Mouse (Mus musculus) MEL (cell line): ENCODE measurements at regions not wholly inside any gene's neighbourhood (a gene's known extent, or its start where the extent isn't known, plus 50 kb on each side); places are given as distances from the start of the nearest gene placed in this dataset.

ENCODE experiments used
- DNase-seq: peaks from one replicate; pipeline ENCODE4 v3.0.0; 2011; ENCODE audit warnings: low read depth, low spot score
- H3K27ac ChIP-seq: 2 replicates; pipeline ENCODE4 v1.5.1; 2012; ENCODE audit warnings: low read depth, mild to moderate bottlenecking, control low read depth, low read length, moderate library complexity; ENCODE audit not compliant: control insufficient read depth
- H3K27me3 ChIP-seq, 2 experiments: fragments of 150-350 bp in 1 of 2; sonication (generic) in 1 of 2; 2 replicates each; pipeline ENCODE4 v1.6.1; 2012; ENCODE audit warnings: low read length in 2 of 2, mild to moderate bottlenecking in 2 of 2, improper control_type of control experiment in 1 of 2, moderate library complexity in 1 of 2; ENCODE audit not compliant: insufficient read depth in 2 of 2, control insufficient read depth in 1 of 2
- H3K36me3 ChIP-seq, 2 experiments: 2 replicates each; pipeline ENCODE4 v1.6.1; 2012 to 2014; ENCODE audit warnings: low read length in 2 of 2, improper control_type of control experiment in 1 of 2, inconsistent platforms in 1 of 2, mild to moderate bottlenecking in 1 of 2; ENCODE audit not compliant: insufficient read depth in 2 of 2, control insufficient read depth in 1 of 2
- H3K4me1 ChIP-seq, 2 experiments: fragments of 150-350 bp in 1 of 2; sonication (generic) in 1 of 2; 2 replicates each; pipeline ENCODE4 v1.6.1; 2012; ENCODE audit warnings: low read length in 2 of 2, improper control_type of control experiment in 1 of 2, mild to moderate bottlenecking in 1 of 2; ENCODE audit not compliant: insufficient read depth in 2 of 2, control insufficient read depth in 1 of 2
- H3K4me3 ChIP-seq, 2 experiments: fragments of 150-350 bp in 1 of 2; sonication (generic) in 1 of 2; 2 replicates each; pipeline ENCODE4 v1.5.1; 2012; ENCODE audit warnings: low read depth in 2 of 2, low read length in 2 of 2, mild to moderate bottlenecking in 2 of 2, moderate library complexity in 2 of 2, control low read depth in 1 of 2, improper control_type of control experiment in 1 of 2; ENCODE audit not compliant: control insufficient read depth in 1 of 2, insufficient read depth in 1 of 2
- H3K79me2 ChIP-seq: 2 replicates; pipeline ENCODE4 v1.6.1; 2012; ENCODE audit warnings: mild to moderate bottlenecking, low read length, moderate library complexity; ENCODE audit not compliant: control insufficient read depth, poor library complexity, insufficient read depth
- H3K9ac ChIP-seq: 2 replicates; pipeline ENCODE4 v1.6.1; 2012; ENCODE audit warnings: low read depth, mild to moderate bottlenecking, control low read depth, low read length, moderate library complexity; ENCODE audit not compliant: control insufficient read depth, poor library complexity, severe bottlenecking
- H3K9me3 ChIP-seq: fragments of 150-350 bp; sonication (generic); replicated peaks from 2 replicates; pipeline ENCODE4 v1.6.1; 2012; ENCODE audit warnings: mild to moderate bottlenecking, low read length, improper control_type of control experiment, moderate library complexity; ENCODE audit not compliant: insufficient read depth
- BHLHE40 ChIP-seq: IDR thresholded peaks from 2 replicates; pipeline ENCODE4 v1.6.1; 2012; ENCODE audit warnings: low read depth, mild to moderate bottlenecking, inconsistent platforms, low read length, improper control_type of control experiment, borderline replicate concordance
- CHD1 ChIP-seq: IDR thresholded peaks from 2 replicates; pipeline ENCODE4 v1.6.1; 2012; ENCODE audit warnings: low read depth, mild to moderate bottlenecking, inconsistent platforms, low read length, improper control_type of control experiment
- E2F4 ChIP-seq: IDR thresholded peaks from 2 replicates; pipeline ENCODE4 v1.6.1; 2011; ENCODE audit warnings: low read depth, low read length, improper control_type of control experiment, borderline replicate concordance
- ELF1 ChIP-seq: IDR thresholded peaks from 2 replicates; pipeline ENCODE4 v1.6.1; 2014; ENCODE audit warnings: low read depth, mild to moderate bottlenecking, inconsistent platforms, low read length, improper control_type of control experiment, moderate library complexity
- EP300 ChIP-seq, 2 experiments: IDR thresholded peaks; 2 replicates each; pipeline ENCODE4 v1.6.1; 2011; ENCODE audit warnings: improper control_type of control experiment in 2 of 2, low read length in 2 of 2, low read depth in 1 of 2, mild to moderate bottlenecking in 1 of 2
- GABPA ChIP-seq: IDR thresholded peaks from 2 replicates; pipeline ENCODE4 v1.6.1; 2012; ENCODE audit warnings: low read depth, mild to moderate bottlenecking, inconsistent platforms, low read length, improper control_type of control experiment, moderate library complexity
- HCFC1 ChIP-seq: IDR thresholded peaks from 2 replicates; pipeline ENCODE4 v1.6.1; 2012; ENCODE audit warnings: low read depth, mild to moderate bottlenecking, inconsistent platforms, low read length, improper control_type of control experiment, moderate library complexity
- JUND ChIP-seq: IDR thresholded peaks from 2 replicates; pipeline ENCODE4 v1.6.1; 2011; ENCODE audit warnings: low read depth, mild to moderate bottlenecking, improper control_type of control experiment, low read length
- MAX ChIP-seq: IDR thresholded peaks from 2 replicates; pipeline ENCODE4 v1.6.1; 2011; ENCODE audit warnings: low read length, improper control_type of control experiment
- MAZ ChIP-seq: IDR thresholded peaks from 2 replicates; pipeline ENCODE4 v1.6.1; 2012; ENCODE audit warnings: low read depth, mild to moderate bottlenecking, inconsistent platforms, low read length, improper control_type of control experiment
- MEF2A ChIP-seq: IDR thresholded peaks from 2 replicates; pipeline ENCODE4 v1.6.1; 2014; ENCODE audit warnings: low read depth, mild to moderate bottlenecking, inconsistent platforms, low read length, improper control_type of control experiment; ENCODE audit not compliant: poor library complexity, insufficient replicate concordance, severe bottlenecking; ENCODE audit errors: extremely low read depth
- MXI1 ChIP-seq: IDR thresholded peaks from 2 replicates; pipeline ENCODE4 v1.6.1; 2011; ENCODE audit warnings: mild to moderate bottlenecking, low read depth, low read length, improper control_type of control experiment
- MYB ChIP-seq: IDR thresholded peaks from 2 replicates; pipeline ENCODE4 v1.6.1; 2011; ENCODE audit warnings: mild to moderate bottlenecking, low read depth, low read length, improper control_type of control experiment
- MYC ChIP-seq: IDR thresholded peaks from 2 replicates; pipeline ENCODE4 v1.6.1; 2011; ENCODE audit warnings: low read depth, mild to moderate bottlenecking, low read length, improper control_type of control experiment, moderate library complexity
- POLR2A ChIP-seq, 2 experiments: IDR thresholded peaks; 2 replicates each; pipeline ENCODE4 v1.6.1; 2011 to 2012; ENCODE audit warnings: low read length in 2 of 2, mild to moderate bottlenecking in 2 of 2, control low read depth in 1 of 2, improper control_type of control experiment in 1 of 2, low read depth in 1 of 2, moderate library complexity in 1 of 2; ENCODE audit not compliant: control insufficient read depth in 1 of 2, insufficient read depth in 1 of 2, poor library complexity in 1 of 2
- POLR2AphosphoS5 ChIP-seq: IDR thresholded peaks from 2 replicates; pipeline ENCODE4 v1.6.1; 2012; ENCODE audit warnings: low read depth, borderline replicate concordance, mild to moderate bottlenecking, inconsistent platforms, low read length, moderate library complexity, mixed read lengths
- SIN3A ChIP-seq: IDR thresholded peaks from 2 replicates; pipeline ENCODE4 v1.6.1; 2012; ENCODE audit warnings: low read length, improper control_type of control experiment, inconsistent platforms
- SMC3 ChIP-seq: IDR thresholded peaks from 2 replicates; pipeline ENCODE4 v1.6.1; 2011; ENCODE audit warnings: low read depth, low read length, improper control_type of control experiment
- ZC3H11A ChIP-seq: IDR thresholded peaks from 2 replicates; pipeline ENCODE4 v1.6.1; 2012; ENCODE audit warnings: low read depth, mild to moderate bottlenecking, inconsistent platforms, low read length, improper control_type of control experiment
- ZKSCAN1 ChIP-seq: IDR thresholded peaks from 2 replicates; pipeline ENCODE4 v1.6.1; 2012; ENCODE audit warnings: low read depth, mild to moderate bottlenecking, inconsistent platforms, low read length, improper control_type of control experiment, moderate library complexity
- ZNF384 ChIP-seq: IDR thresholded peaks from 2 replicates; pipeline ENCODE4 v1.6.1; 2012; ENCODE audit warnings: low read depth, mild to moderate bottlenecking, inconsistent platforms, low read length, improper control_type of control experiment

DNA sequence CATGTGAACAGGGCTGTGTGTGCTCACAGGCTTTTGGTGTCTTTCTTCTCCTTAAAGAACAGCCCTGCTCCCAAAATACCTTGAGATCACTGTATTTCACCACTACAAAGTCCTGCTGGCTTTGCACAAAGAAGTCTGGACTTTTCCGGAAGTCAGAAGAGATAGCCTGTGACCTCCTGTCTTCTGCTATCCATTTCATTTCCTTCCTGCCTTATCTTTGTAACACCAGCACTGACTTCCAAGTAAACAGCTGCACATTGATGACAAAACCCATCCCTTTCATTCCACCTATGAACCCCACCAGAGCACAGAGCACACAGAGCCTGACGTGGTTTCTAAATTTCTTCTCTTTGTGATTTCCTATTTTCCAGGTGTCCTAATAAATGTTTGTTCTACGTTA, 408.5 kb downstream of the Fat4 start:
- H3K79me2 ChIP-seq = no peaks in the 10 kb centered on the region
- TF ChIP-seq ELF1 (no peak), MYC (no peak), MYB (no peak), E2F4 (no peak), POLR2AphosphoS5 (no peak), HCFC1 (no peak), MXI1 (no peak), MEF2A (no peak), MAX (no peak), BHLHE40 (no peak), ZNF384 (no peak), ZKSCAN1 (no peak)
- no peak for DNase-seq
- no peaks in the 10 kb centered on the region for H3K4me1 ChIP-seq
- H3K9me3 ChIP-seq = no peaks in the 10 kb centered on the region
- no peak overlapping the region for H3K4me3 ChIP-seq
- H3K36me3 ChIP-seq = no peaks in the 10 kb centered on the region
- H3K27ac ChIP-seq = no peak overlapping the region
- no peaks in the 10 kb centered on the region for H3K27me3 ChIP-seq
- H3K9ac ChIP-seq = no peak overlapping the region

- Histone ChIP-seq H3K4me3 (no peak overlapping the region), H3K9ac (no peak overlapping the region), H3K4me1 (no peaks in the 10 kb centered on the region), H3K27ac (no peak overlapping the region), H3K36me3 (no peaks in the 10 kb centered on the region), H3K9me3 (no peaks in the 10 kb centered on the region), H3K79me2 (no peaks in the 10 kb centered on the region), H3K27me3 (no peaks in the 10 kb centered on the region)
- no peak for TF ChIP-seq SIN3A
- TF ChIP-seq MAZ = no peak
- no peak for TF ChIP-seq JUND
- no peak for TF ChIP-seq CHD1
- TF ChIP-seq POLR2A (IDR thresholded peaks at IDR 0.05; ENCODE audit: control insufficient read depth in 1 of 2, insufficient read depth in 1 of 2, low read depth in 1 of 2, low read length in 2 of 2, poor library complexity in 1 of 2) = no peak
- TF ChIP-seq SMC3 = no peak
- TF ChIP-seq GABPA = no peak
- no peak for TF ChIP-seq ZC3H11A
- TF ChIP-seq EP300 (IDR thresholded peaks at IDR 0.05; ENCODE audit: low read depth in 1 of 2, low read length in 2 of 2) = no peak
- no peak for TF ChIP-seq BHLHE40
- TF ChIP-seq MYC = no peak
- DNase-seq = no peak
Measured at GRCm38 (mm10) chr3:39296257-39296656, 409.5 kb downstream of the Fat4 start.
